Mouse (Mus musculus) heart, embryonic 10.5 days (tissue): ENCODE measurements around the gene A530016L24Rik. TPM values are rescaled to one million over a fixed set of nuclear protein-coding genes. Genes with fewer than 3 reads are reported as not detected.

Experiments used
- DNase-seq: peaks from one replicate; pipeline ENCODE4 v3.0.0-alpha.2; 2017; ENCODE audit warnings: low spot score
- H3K27ac ChIP-seq: fragments of 300-500 bp; sonication (generic); 2 replicates; pipeline ENCODE4 v1.5.1; 2016; ENCODE audit warnings: mild to moderate bottlenecking
- H3K27me3 ChIP-seq: fragments of 300-500 bp; sonication (generic); 2 replicates; pipeline ENCODE4 v1.6.1; 2016; ENCODE audit warnings: mild to moderate bottlenecking; ENCODE audit not compliant: poor library complexity, insufficient read depth, severe bottlenecking
- H3K36me3 ChIP-seq: fragments of 300-500 bp; sonication (generic); 2 replicates; pipeline ENCODE4 v1.6.1; 2016; ENCODE audit warnings: mild to moderate bottlenecking, moderate library complexity
- H3K4me1 ChIP-seq: fragments of 300-500 bp; sonication (generic); 2 replicates; pipeline ENCODE4 v1.6.1; 2016; ENCODE audit warnings: mild to moderate bottlenecking
- H3K4me3 ChIP-seq: fragments of 300-500 bp; sonication (generic); 2 replicates; pipeline ENCODE4 v1.5.1; 2016; ENCODE audit warnings: mild to moderate bottlenecking, moderate library complexity
- H3K9me3 ChIP-seq: fragments of 300-500 bp; sonication (generic); 2 replicates; pipeline ENCODE4 v1.6.1; 2016; ENCODE audit warnings: mild to moderate bottlenecking, moderate library complexity
- WGBS: fragments of 180-500 bp; shearing (Covaris S2); methylation state at CpG from one replicate; pipeline ENCODE4 v1.1.7; 2016; 5-methylcytosine and 5-hydroxymethylcytosine counted together
- polyA plus RNA-seq: library from polyadenylated mRNA; unstranded; fragments of >200 nt; fragmentation: Nextera tagmentation; extraction: Ambion mirVana; gene quantifications from 2 replicates; pipeline ENCODE4 v1.2.1, GENCODE M21; 2016

The A530016L24Rik gene
- polyA plus RNA-seq, 1 experiment from 2014 or later, result 5.6 TPM

DNA sequence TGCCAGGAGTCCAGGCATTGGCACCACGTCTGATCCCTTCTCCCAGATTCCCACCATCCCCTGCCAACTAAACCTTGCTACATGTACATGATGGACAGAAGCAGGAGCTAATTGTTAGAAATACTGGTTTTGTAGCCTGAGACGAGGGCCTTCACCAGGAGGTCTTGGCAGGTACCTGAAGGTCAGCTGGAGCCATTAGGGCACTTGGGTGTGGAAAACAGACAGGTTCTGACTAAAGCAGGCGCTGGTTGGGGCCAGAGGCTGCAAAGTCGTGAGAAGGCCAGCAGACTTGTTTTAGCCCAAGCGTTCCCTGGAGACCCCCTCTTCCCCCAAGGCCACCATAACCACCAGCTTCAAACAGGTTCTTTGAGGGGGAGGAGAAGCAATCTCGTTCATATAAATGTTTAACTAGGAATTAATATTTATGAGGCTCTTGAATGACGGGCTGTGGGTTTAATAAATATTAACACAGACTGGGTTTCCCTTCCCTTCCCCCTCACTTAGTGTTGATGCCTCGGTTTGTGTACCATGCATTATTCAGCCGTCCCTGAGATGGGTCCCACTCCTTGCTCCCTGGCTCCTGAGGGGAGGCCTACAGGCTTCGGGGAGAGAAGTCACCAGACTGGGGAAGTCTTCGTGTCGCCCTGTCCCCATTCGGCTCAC, 53.1 kb downstream of the A530016L24Rik start:
- 73% methylated on average over 13 of the region's 13 CpGs for WGBS
- H3K27ac ChIP-seq, result peak overlapping the region; percentile 52; the same call in 1 of the 2 replicates
- DNase-seq, result no peak

DNA sequence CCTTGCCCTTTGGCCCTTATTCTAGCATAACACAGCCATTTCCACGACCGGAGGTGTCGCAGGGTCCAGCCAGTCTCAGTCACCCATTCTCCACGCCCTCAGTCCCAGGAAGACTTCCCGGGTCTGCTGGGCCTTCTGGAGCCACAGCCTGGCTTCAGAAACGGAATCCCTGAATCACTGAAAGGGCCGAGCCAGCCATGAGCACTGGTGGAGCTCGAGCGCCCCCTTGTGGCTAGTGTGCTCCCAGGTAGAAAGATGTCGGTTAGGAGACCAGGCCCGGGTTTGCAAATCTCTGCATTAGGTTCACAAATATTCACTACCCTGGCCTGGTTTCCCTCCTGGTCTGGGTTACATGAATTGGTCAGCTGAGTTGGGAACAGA, 53.7 kb downstream of the A530016L24Rik start:
- Histone ChIP-seq H3K27ac (no peak overlapping the region), H3K4me3 (no peak overlapping the region; the same call in 1 of the 2 replicates), H3K27me3 (peaks cover 15% of the 10 kb centered on the region), H3K4me1 (peaks cover 52% of the 10 kb centered on the region), H3K9me3 (no peaks in the 10 kb centered on the region), H3K36me3 (no peaks in the 10 kb centered on the region)
- DNase-seq, result peak; percentile 93
- 5% methylated on average over 11 of the region's 11 CpGs for WGBS

More for the DNA sequence above, 53.1 kb downstream of the A530016L24Rik start:
- Histone ChIP-seq H3K9me3 (no peaks in the 10 kb centered on the region), H3K27me3 (peaks cover 15% of the 10 kb centered on the region), H3K36me3 (no peaks in the 10 kb centered on the region), H3K4me3 (no peak overlapping the region; the same call in 1 of the 2 replicates), H3K4me1 (peaks cover 52% of the 10 kb centered on the region)

DNA sequence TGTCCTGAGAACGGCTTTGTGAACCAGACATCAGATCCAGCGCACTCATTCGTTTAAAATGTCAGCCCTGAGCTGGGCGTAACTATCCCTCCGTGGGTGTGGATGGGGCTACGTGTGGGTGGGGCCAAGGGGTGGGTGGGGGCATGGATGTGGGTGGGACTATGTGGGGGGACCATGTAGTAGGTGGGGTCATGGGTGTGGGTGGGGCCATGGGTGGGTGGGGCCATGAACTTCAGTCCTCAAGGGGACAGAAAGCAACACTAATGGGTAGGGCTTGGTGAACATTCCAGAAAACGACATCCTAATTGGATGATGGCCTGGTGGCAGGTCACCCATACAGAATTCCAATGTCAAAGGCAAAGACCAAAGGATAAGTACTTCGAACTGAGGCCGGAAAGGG, 54.7 kb downstream of the A530016L24Rik start:
- H3K36me3 ChIP-seq, result no peaks in the 10 kb centered on the region
- no peak overlapping the region for H3K4me3 ChIP-seq
- H3K27me3 ChIP-seq, result peaks cover 5% of the 10 kb centered on the region
- no peak for DNase-seq
- no peak overlapping the region for H3K27ac ChIP-seq
- WGBS, result 69% methylated on average over 9 of the region's 9 CpGs
- no peaks in the 10 kb centered on the region for H3K9me3 ChIP-seq
- peaks cover 47% of the 10 kb centered on the region for H3K4me1 ChIP-seq

DNA sequence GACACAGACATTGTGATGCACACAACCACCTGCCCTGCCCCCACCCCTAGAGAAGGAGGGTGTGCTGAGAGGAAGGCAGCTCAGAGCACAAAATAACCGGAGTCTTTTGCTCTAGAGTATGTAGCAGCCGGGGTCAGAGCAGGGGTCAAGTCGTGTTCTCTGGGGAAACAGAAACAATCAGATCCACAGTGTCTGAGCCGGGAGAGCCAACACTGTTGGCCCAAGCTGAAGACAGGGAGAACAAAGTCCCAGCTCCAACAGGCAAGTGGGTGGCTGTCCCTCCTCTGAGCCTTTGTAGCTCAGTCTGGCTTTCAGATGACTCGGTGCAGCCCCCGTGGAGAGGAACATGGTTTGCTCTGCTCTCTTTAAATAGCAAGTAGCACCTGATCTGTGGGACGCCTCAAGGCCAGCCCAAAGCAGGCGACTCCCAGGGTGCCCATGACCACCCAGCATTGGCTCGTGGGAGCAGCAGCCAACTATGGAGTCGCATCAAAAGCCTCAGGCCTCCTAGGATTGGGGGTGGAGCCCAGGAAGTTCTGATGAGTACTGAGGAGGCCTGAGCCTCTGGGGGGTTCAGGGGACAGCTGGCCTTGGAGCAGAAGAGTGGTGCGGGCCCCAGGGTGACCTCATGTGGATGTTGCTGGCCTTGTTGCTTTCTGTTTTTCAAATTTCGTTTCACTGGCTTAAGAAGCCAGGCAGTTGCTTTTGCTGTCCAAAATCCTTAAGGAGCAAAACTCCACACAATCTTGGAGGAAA, 55.9 kb downstream of the A530016L24Rik start:
- Histone ChIP-seq H3K4me1 (peaks cover 46% of the 10 kb centered on the region), H3K4me3 (no peak overlapping the region), H3K36me3 (no peaks in the 10 kb centered on the region), H3K27me3 (no peaks in the 10 kb centered on the region), H3K9me3 (no peaks in the 10 kb centered on the region), H3K27ac (peak overlapping the region; percentile 62)
- DNase-seq, result no peak
- 32% methylated on average over 12 of the region's 12 CpGs for WGBS

DNA sequence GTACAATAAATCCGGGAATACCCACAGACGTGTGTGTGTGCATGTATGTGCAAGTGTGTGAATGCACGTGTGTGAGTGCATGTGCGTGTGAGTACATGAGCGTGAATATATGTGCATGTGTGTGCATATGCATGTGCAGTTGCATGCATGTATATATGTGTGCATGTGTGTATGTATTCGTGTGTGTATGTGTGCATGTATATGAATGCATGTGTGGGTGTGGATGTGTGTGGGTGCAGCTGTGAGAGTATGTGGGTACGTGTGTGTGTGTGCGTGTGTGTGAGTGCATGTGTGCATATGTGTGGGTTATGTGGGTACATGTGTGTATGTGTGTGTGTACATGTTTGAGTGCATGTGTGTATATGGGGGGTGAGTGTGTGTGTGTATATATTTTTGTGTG, 56.9 kb downstream of the A530016L24Rik start:
- no peaks in the 10 kb centered on the region for H3K36me3 ChIP-seq
- H3K4me1 ChIP-seq, result peaks cover 36% of the 10 kb centered on the region

DNA sequence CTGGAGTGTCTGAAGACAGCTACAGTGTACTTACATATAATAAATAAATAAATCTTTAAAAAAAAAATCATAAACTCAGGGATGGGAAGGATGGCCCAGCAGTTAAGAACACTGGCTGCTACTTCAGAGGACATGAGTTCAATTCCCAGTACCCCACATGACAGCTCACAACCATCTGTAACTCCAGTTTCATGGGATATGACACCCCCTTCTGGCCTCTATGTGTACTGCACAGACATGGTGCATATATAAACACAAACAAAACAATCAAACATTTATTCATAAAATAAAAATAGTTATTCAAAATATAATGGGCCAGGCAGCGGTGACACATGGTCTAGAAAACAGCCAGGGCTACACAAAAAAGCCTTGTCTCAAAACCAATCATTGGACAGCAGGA, 60.0 kb downstream of the A530016L24Rik start:
- H3K27me3 ChIP-seq, result peaks cover 13% of the 10 kb centered on the region; the same call in 1 of the 2 replicates
- H3K9me3 ChIP-seq, result no peaks in the 10 kb centered on the region
- H3K4me1 ChIP-seq, result peaks cover 26% of the 10 kb centered on the region
- no peaks in the 10 kb centered on the region for H3K36me3 ChIP-seq
- H3K4me3 ChIP-seq, result no peak overlapping the region
- no peak overlapping the region for H3K27ac ChIP-seq
- DNase-seq, result no peak
- 92% methylated on average over 1 of the region's 1 CpGs for WGBS

More for the DNA sequence above, 56.9 kb downstream of the A530016L24Rik start:
- no peak for DNase-seq
- no peaks in the 10 kb centered on the region for H3K9me3 ChIP-seq
- no peak overlapping the region for H3K27ac ChIP-seq
- no peaks in the 10 kb centered on the region for H3K27me3 ChIP-seq
- WGBS, result 87% methylated on average over 8 of the region's 8 CpGs
- H3K4me3 ChIP-seq, result no peak overlapping the region

Other genes starting within 250 kb of the A530016L24Rik start
- 1.2 and 1.5 TPM in 2 replicates for gene Tmem179, start 27.3 kb downstream of the A530016L24Rik start, polyA plus RNA-seq
- gene Inf2, start 99.3 kb downstream of the A530016L24Rik start, polyA plus RNA-seq, result 3.5 and 5.6 TPM in 2 replicates
- 57.2 and 99.3 TPM in 2 replicates for gene Adssl1, start 130.6 kb downstream of the A530016L24Rik start, polyA plus RNA-seq
- 175 and 207 TPM in 2 replicates for gene Siva1, start 155.2 kb downstream of the A530016L24Rik start, polyA plus RNA-seq
- 57.1 and 82.0 TPM in 2 replicates for gene Akt1, start 185.4 kb downstream of the A530016L24Rik start, polyA plus RNA-seq
- gene Zbtb42, start 189.4 kb downstream of the A530016L24Rik start, polyA plus RNA-seq, result 3.9 and 4.3 TPM in 2 replicates
- gene Cep170b, start 231.0 kb downstream of the A530016L24Rik start, polyA plus RNA-seq, result 3.9 and 6.6 TPM in 2 replicates